Mouse (Mus musculus): ENCODE results near the gene Itga7. TPM values are rescaled to one million over a fixed set of nuclear protein-coding genes. Genes with fewer than 3 reads are reported as not detected.

The Itga7 gene
- polyA plus RNA-seq, 1 experiment from 2014 or later: 0.43 TPM

DNA sequence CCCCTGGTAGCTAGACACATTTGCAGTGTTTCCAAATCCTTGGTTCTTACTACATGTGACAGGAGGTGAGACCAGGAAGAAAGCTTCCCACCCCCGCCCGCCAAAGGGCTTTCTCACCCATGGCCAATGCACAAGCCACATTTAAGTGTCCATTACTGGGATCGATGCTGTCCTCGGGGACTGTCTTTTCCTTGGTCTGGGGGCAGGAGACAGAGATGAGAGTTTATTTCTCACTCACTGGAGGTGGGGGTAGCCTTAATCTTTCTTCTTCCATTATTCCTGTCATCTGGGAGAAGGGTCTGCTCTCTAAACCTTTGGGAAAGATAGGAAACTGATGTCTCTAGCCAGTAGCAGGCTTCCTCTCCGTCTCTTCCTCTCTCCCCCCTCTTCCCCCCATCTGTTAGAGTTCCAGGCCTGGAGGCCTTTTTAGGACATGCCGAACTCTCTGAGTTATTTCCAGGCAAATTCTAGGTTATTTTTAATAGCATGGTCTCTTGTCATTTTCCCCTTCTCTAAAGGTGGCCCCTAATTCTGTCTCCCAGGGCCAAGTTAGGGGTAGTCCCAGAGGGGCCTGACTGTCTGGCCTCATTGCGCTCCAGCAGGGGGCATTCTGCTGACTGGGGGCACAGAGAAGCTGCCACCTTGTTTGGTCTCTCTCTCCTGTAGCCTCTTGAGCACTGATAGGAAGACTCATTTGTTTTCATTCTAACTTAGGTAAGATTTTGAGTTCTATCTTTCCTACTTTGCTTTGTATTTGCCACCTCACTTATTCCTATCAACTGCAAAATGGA is 1.6 kb downstream of the Itga7 start:
- Histone ChIP-seq H3K9me3 (replicated peaks; ENCODE audit: control insufficient read depth, low read length) (no peaks in the 10 kb centered on the region), H3K27me3 (ENCODE audit: control insufficient read depth, insufficient read depth, low read length) (peaks cover 33% of the 10 kb centered on the region), H3K9ac (ENCODE audit: low read depth, low read length) (no peak overlapping the region), H3K4me1 (ENCODE audit: control insufficient read depth, insufficient read depth, low read length) (peaks cover 13% of the 10 kb centered on the region), H3K4me2 (no peak overlapping the region), H3K4me3 (ENCODE audit: low read depth, low read length) (no peak overlapping the region), H3K27ac (ENCODE audit: low read depth, low read length) (no peak overlapping the region), H3K36me3 (ENCODE audit: control insufficient read depth, insufficient read depth, low read length) (no peaks in the 10 kb centered on the region)
- 47% methylated on average over 7 of the region's 7 CpGs for WGBS (ENCODE audit: insufficient replicate concordance)
- ATAC-seq (replicated peaks; ENCODE audit: insufficient number of reproducible peaks, low FRiP score, low TSS enrichment): no peak

DNA sequence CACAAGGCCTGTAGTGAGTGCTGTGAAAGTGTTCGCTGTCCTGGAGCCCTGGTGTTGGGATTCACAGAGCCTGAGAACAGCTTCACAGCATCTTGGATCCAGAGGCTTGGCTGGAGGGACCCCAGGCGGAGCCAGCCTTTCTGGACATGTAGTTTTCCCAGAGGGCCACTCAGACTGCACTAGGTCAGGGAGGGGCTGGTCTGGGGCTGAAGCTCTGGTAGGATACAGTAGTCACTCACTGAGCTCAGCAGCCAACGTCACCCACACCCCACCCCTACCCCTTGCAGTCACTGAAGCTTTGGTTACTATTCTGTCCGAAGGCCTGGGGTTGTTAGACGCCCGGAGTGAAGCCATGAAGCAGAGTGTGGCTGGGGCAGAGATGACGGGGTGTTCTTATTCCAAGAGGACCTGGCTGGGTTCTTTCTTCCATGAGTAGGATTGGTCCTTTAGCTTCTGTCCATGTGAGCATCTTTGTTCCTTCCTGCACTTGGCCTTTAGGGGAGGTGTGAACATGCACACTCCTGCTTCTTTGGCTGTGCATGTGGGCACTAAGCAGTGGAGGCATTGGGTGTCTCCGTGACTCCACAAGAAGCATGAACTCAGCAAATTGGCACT is 2.3 kb downstream of the Itga7 start:
- H3K36me3 ChIP-seq (ENCODE audit: control insufficient read depth, insufficient read depth, low read length): no peaks in the 10 kb centered on the region
- WGBS (ENCODE audit: insufficient replicate concordance): 71% methylated on average over 8 of the region's 8 CpGs
- H3K4me2 ChIP-seq: no peak overlapping the region
- H3K27ac ChIP-seq (ENCODE audit: low read depth, low read length): no peak overlapping the region
- no peak overlapping the region for H3K9ac ChIP-seq (ENCODE audit: low read depth, low read length)
- no peaks in the 10 kb centered on the region for H3K9me3 ChIP-seq (replicated peaks; ENCODE audit: control insufficient read depth, low read length)
- ATAC-seq (replicated peaks; ENCODE audit: insufficient number of reproducible peaks, low FRiP score, low TSS enrichment): no peak
- no peak overlapping the region for H3K4me3 ChIP-seq (ENCODE audit: low read depth, low read length)
- H3K27me3 ChIP-seq (ENCODE audit: control insufficient read depth, insufficient read depth, low read length): peaks cover 33% of the 10 kb centered on the region
- peaks cover 13% of the 10 kb centered on the region for H3K4me1 ChIP-seq (ENCODE audit: control insufficient read depth, insufficient read depth, low read length)

GRCm38 (mm10) chr10:128937756-128938390 is 4.3 kb downstream of the Itga7 start:
- WGBS (ENCODE audit: insufficient replicate concordance): 63% methylated on average over 12 of the region's 12 CpGs
- no peak for ATAC-seq (replicated peaks; ENCODE audit: insufficient number of reproducible peaks, low FRiP score, low TSS enrichment)
- H3K27ac ChIP-seq (ENCODE audit: low read depth, low read length): no peak overlapping the region
- no peaks in the 10 kb centered on the region for H3K9me3 ChIP-seq (replicated peaks; ENCODE audit: control insufficient read depth, low read length)
- H3K36me3 ChIP-seq (ENCODE audit: control insufficient read depth, insufficient read depth, low read length): no peaks in the 10 kb centered on the region
- H3K9ac ChIP-seq (ENCODE audit: low read depth, low read length): no peak overlapping the region
- H3K27me3 ChIP-seq (ENCODE audit: control insufficient read depth, insufficient read depth, low read length): peaks cover 28% of the 10 kb centered on the region
- no peak overlapping the region for H3K4me2 ChIP-seq
- H3K4me1 ChIP-seq (ENCODE audit: control insufficient read depth, insufficient read depth, low read length): peaks cover 13% of the 10 kb centered on the region
- H3K4me3 ChIP-seq (ENCODE audit: low read depth, low read length): no peak overlapping the region

- ATAC-seq (replicated peaks; ENCODE audit: insufficient number of reproducible peaks, low FRiP score, low TSS enrichment): no peak
- Histone ChIP-seq H3K4me1 (ENCODE audit: control insufficient read depth, insufficient read depth, low read length) (peaks cover 11% of the 10 kb centered on the region), H3K9ac (ENCODE audit: low read depth, low read length) (no peak overlapping the region), H3K27ac (ENCODE audit: low read depth, low read length) (no peak overlapping the region), H3K36me3 (ENCODE audit: control insufficient read depth, insufficient read depth, low read length) (no peaks in the 10 kb centered on the region), H3K27me3 (ENCODE audit: control insufficient read depth, insufficient read depth, low read length) (peaks cover 23% of the 10 kb centered on the region), H3K9me3 (replicated peaks; ENCODE audit: control insufficient read depth, low read length) (no peaks in the 10 kb centered on the region), H3K4me3 (ENCODE audit: low read depth, low read length) (no peak overlapping the region), H3K4me2 (no peak overlapping the region)
- WGBS (ENCODE audit: insufficient replicate concordance): 77% methylated on average over 9 of the region's 9 CpGs
Measured at GRCm38 (mm10) chr10:128938457-128938856, 4.8 kb downstream of the Itga7 start.

DNA sequence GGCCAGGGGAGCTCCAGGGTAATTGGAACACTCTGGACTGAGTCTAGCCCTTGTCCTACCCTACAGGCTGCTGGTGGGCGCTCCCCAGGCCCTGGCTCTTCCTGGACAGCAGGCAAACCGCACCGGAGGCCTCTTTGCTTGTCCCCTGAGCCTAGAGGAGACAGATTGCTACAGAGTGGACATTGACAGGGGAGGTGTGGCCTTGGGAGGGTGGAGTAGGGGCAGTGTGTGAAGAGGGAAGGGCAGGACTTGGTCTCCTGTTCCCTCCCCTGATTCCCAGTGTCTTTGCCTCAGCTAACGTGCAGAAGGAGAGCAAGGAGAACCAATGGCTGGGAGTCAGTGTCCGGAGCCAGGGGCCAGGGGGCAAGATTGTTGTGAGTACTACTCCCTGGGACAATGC is 5.4 kb downstream of the Itga7 start:
- Histone ChIP-seq H3K27me3 (ENCODE audit: control insufficient read depth, insufficient read depth, low read length) (peaks cover 17% of the 10 kb centered on the region), H3K27ac (ENCODE audit: low read depth, low read length) (no peak overlapping the region), H3K4me1 (ENCODE audit: control insufficient read depth, insufficient read depth, low read length) (peaks cover 7% of the 10 kb centered on the region), H3K9ac (ENCODE audit: low read depth, low read length) (no peak overlapping the region), H3K9me3 (replicated peaks; ENCODE audit: control insufficient read depth, low read length) (no peaks in the 10 kb centered on the region), H3K36me3 (ENCODE audit: control insufficient read depth, insufficient read depth, low read length) (no peaks in the 10 kb centered on the region), H3K4me3 (ENCODE audit: low read depth, low read length) (no peak overlapping the region), H3K4me2 (no peak overlapping the region)
- WGBS (ENCODE audit: insufficient replicate concordance): 47% methylated on average over 5 of the region's 5 CpGs
- ATAC-seq (replicated peaks; ENCODE audit: insufficient number of reproducible peaks, low FRiP score, low TSS enrichment): no peak

DNA sequence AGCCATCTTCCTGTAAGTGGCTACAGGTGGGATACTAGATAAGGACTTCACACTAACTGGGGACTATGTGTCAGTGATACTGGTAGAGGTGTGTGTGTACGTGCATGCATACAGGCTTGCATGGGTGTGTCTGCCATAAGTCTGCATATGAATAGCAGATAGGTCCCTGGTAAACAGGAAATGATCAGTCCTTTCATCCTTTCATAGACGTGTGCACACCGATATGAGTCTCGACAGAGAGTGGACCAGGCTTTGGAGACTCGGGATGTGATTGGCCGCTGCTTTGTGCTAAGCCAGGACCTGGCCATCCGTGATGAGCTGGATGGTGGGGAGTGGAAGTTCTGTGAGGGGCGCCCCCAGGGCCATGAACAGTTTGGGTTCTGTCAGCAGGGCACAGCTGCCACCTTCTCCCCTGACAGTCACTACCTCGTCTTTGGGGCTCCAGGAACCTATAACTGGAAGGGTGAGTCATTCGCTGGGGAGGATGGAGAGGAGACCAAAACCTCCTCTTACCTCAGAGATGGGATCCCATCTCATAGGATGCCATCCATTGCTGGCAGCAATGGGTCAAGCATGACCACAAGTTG is 7.0 kb downstream of the Itga7 start:
- Histone ChIP-seq H3K27ac (ENCODE audit: low read depth, low read length) (no peak overlapping the region), H3K9ac (ENCODE audit: low read depth, low read length) (no peak overlapping the region), H3K36me3 (ENCODE audit: control insufficient read depth, insufficient read depth, low read length) (no peaks in the 10 kb centered on the region), H3K4me3 (ENCODE audit: low read depth, low read length) (no peak overlapping the region), H3K4me1 (ENCODE audit: control insufficient read depth, insufficient read depth, low read length) (no peaks in the 10 kb centered on the region), H3K4me2 (no peak overlapping the region), H3K9me3 (replicated peaks; ENCODE audit: control insufficient read depth, low read length) (no peaks in the 10 kb centered on the region), H3K27me3 (ENCODE audit: control insufficient read depth, insufficient read depth, low read length) (peaks cover 6% of the 10 kb centered on the region; the same call in 1 of the 2 replicates)
- no peak for ATAC-seq (replicated peaks; ENCODE audit: insufficient number of reproducible peaks, low FRiP score, low TSS enrichment)
- WGBS (ENCODE audit: insufficient replicate concordance): 77% methylated on average over 10 of the region's 10 CpGs

DNA sequence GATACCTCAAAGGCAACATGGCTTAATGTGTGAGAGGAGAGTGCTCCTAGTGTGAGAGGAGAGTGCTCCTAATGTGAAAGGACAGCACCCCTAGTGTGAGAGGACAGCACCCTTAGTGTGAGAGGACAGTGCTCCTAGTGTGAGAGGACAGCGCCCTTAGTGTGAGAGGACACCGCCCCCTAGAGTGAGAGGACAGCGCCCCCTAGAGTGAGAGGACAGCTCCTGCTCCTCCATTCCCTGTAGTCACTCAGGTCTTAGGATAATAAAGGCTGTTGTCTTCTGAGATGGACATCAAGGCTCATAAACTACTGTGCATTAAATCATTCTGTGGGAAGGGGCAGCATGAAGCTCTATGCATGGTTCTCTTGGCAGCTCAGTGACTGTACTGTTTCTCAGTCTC is 12.1 kb downstream of the Itga7 start:
- Histone ChIP-seq H3K9me3 (replicated peaks; ENCODE audit: control insufficient read depth, low read length) (no peaks in the 10 kb centered on the region), H3K4me1 (ENCODE audit: control insufficient read depth, insufficient read depth, low read length) (no peaks in the 10 kb centered on the region), H3K9ac (ENCODE audit: low read depth, low read length) (no peak overlapping the region), H3K4me2 (no peak overlapping the region), H3K36me3 (ENCODE audit: control insufficient read depth, insufficient read depth, low read length) (no peaks in the 10 kb centered on the region), H3K27me3 (ENCODE audit: control insufficient read depth, insufficient read depth, low read length) (peaks cover 4% of the 10 kb centered on the region), H3K4me3 (ENCODE audit: low read depth, low read length) (no peak overlapping the region), H3K27ac (ENCODE audit: low read depth, low read length) (no peak overlapping the region)
- WGBS (ENCODE audit: insufficient replicate concordance): 13% methylated on average over 3 of the region's 3 CpGs
- ATAC-seq (replicated peaks; ENCODE audit: insufficient number of reproducible peaks, low FRiP score, low TSS enrichment): no peak

DNA sequence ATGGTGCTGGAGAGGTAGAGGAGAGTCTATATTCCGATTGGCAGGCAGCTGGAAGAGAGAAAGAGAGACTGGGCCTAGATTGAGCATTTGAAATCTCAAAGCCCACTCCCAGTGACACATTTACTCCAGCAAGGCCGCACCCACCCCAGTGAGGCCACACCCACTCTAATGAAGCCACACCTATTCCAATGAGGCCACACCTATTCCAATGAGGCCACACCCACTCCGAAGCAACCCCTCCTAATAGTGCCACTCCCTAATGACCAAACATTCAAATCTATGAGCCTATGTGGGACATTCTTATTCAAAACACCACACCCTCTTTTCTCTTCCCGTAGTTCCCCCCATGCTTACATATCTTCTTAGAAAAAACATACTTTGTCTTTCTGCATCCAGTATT is 13.9 kb downstream of the Itga7 start:
- H3K27ac ChIP-seq (ENCODE audit: low read depth, low read length): no peak overlapping the region
- H3K9me3 ChIP-seq (replicated peaks; ENCODE audit: control insufficient read depth, low read length): no peaks in the 10 kb centered on the region
- WGBS (ENCODE audit: insufficient replicate concordance): 89% methylated on average over 4 of the region's 4 CpGs
- no peak overlapping the region for H3K4me3 ChIP-seq (ENCODE audit: low read depth, low read length)
- no peak for ATAC-seq (replicated peaks; ENCODE audit: insufficient number of reproducible peaks, low FRiP score, low TSS enrichment)
- no peak overlapping the region for H3K9ac ChIP-seq (ENCODE audit: low read depth, low read length)
- H3K4me2 ChIP-seq: no peak overlapping the region
- H3K27me3 ChIP-seq (ENCODE audit: control insufficient read depth, insufficient read depth, low read length): peaks cover 3% of the 10 kb centered on the region
- no peaks in the 10 kb centered on the region for H3K36me3 ChIP-seq (ENCODE audit: control insufficient read depth, insufficient read depth, low read length)
- no peaks in the 10 kb centered on the region for H3K4me1 ChIP-seq (ENCODE audit: control insufficient read depth, insufficient read depth, low read length)

Data from heart, embryonic 11.5 days (tissue).